Mouse (Mus musculus) adrenal gland, postnatal 4 days (tissue): ENCODE results near the gene Dctn1. TPM values are rescaled to one million over a fixed set of nuclear protein-coding genes. Genes with fewer than 3 reads are reported as not detected.

Source experiments
- DNase-seq, 2 experiments: peaks; one replicate each; pipeline ENCODE4 v3.0.0; 2021 to 2022; ENCODE audit warnings: low spot score in 2 of 2, mixed read lengths in 2 of 2
- long read RNA-seq, 2 experiments: library from polyadenylated mRNA; stranded (forward); transcript quantifications; one replicate each; pipeline ENCODE4 v2.0.0; 2021
- total RNA-seq, 2 experiments: library from RNA; stranded (reverse); gene quantifications; 2 replicates each; pipeline ENCODE4 v1.2.3; 2021

Dctn1 gene
- total RNA-seq = 100 to 1,000 TPM; 156 to 176 TPM
- long read RNA-seq, experiment 1, full-length matches to known transcripts = 95 of 168 reads
- long read RNA-seq, experiment 1, partial matches to known transcripts = 49 of 168 reads
- long read RNA-seq, experiment 1, other reads (novel, unspliced or antisense) = 24 of 168 reads
- long read RNA-seq, experiment 2, full-length matches to known transcripts = 206 of 414 reads
- long read RNA-seq, experiment 2, partial matches to known transcripts = 123 of 414 reads
- long read RNA-seq, experiment 2, other reads (novel, unspliced or antisense) = 85 of 414 reads

GRCm38 (mm10) chr6:83165607-83166242 is at the start of gene Dctn1:
Gene Dctn1 (plus strand): TSS chr6:83165920.
- peak; percentile 86 to 93 for DNase-seq

DNA sequence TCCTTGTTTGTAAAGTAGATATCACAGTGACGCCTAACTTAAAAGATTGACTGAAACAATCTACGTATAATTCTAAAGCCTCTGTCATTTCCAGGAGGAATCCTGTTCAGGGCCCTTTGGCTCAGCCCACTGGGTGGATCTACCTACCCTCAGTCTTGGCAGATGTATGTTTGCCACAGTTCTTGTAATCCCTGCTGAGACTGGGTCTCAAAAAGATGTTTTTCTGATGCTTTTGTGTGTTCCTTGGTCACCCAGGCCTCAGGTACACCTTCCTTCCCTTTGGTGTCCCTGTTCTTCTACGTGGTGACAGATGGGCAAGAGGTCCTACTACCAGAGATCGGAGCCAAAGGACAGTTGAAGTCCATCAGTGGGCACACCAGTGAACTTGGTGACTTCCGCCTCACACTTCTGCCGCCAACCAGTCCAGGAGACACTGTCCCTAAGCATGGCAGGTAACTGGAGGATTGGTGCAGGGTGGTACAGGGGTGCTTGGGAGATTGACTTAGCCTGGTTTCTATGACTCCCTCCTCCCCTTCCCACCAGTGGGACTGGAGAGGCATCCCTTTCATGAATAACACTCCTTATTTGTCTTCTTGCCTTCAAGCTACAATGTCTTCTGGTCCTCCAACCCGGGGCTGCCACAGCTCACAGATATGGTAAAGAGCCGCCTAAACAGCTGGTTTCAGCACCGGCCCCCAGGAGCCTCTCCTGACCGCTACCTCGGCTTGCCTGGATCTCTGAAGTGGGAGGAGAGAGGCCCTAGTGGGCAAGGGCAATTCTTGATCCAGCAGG is 49.2 kb upstream of the Dctn1 start:
- no peak for DNase-seq

DNA sequence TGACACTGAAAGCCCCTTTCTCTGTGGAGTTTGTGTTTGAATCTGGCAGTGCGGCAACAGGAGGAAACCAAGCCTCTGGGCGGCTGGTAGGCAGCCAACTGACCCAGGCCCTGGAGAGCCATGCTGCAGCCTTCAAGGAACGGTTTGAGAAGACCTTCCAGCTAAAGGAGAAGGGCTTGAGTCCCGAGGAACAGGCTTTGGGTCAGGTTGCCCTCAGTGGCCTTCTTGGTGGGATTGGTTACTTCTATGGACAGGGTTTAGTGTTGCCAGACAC is 48.6 kb upstream of the Dctn1 start:
- DNase-seq = no peak

- DNase-seq = no peak
Measured at GRCm38 (mm10) chr6:83117616-83118015, 48.1 kb upstream of the Dctn1 start.

GRCm38 (mm10) chr6:83118369-83118768 is 47.4 kb upstream of the Dctn1 start:
- DNase-seq = no peak

DNA sequence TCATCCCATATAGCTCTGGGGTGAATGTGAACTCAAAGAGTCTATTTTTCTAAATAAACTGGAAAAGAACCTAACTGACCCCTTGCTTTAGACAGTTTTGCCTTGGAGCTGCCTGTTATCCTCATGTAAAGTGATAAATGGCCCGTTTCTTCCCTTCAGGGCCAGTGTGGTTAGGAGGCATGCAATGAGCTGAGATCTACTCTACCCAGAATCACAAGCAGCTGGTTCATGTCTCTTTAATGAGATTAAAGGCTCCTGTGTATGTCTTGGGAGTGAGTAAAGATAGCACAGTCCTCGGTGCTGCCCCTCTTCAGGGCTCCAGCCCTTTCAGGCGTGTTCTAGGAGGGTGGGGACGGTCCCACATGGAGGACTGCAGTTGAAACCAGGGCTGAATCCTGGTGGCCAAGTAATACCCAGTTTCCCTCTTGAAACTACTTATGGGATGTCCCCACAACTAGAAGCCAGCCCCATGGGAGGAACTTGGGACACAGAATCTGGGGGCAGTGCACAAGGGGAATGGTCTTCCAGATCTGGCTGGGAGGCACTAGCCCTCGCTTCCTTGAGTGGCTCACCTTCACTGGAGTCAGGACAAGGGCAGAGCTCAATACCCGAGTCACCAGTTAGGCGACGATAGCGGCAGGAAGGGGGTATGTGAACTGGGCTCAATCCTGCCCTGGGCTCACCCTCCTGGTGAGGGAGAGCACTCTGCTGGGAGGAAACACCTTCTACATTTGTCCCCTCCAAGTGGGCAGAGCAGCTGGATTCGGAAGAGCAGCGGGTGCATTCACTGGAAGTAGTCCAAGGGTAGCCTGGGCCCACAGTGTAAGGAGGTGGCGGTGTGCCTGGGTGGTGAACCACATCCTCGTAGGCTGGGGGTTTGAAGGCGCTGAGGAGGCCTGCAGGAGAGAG is 46.6 kb upstream of the Dctn1 start:
- DNase-seq = no peak

- DNase-seq = no peak
Measured at GRCm38 (mm10) chr6:83119734-83120051, 46.0 kb upstream of the Dctn1 start.

DNA sequence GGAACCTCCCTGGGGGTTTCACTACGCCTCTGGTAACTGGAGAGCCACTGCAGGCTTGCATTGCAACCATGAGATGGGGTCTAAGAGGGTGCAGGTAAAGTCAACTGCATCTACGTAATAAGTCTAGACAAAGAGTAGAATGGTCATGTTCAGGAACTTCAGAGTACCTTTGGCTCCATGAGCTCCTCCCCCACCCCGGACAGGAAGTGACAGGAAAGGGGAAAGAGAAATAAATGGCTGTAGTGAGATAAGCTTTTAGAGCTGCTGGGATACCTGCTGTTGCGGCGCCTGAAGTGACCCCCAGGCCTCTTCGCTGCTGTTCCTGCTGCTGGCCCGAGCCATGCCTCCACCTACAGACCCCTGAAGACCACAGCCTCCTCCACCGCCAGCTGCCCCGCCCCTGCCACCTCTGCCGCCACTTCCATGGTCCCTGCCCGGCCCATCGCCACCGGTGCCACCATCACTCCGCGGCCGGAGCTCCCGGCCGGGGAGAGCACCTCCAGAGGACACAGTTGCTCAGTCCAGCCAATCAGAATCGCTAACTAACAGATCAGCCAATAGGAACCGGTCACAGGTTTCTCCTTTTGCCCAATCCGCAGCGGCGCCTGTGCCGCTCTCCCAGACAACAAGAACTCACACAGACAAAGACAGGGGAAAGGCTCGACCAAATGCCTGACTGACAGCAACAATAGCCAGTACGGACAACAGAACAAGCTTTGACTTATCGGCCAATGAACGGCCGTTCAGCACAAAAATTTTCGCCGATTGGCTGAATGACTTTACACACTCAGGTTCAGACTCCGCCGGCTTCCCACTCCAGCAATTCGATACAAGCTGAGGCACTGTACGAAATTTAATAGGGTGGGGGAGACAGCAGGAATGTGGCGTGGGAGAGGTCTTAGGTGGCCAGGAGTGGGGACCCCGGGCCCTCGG is 44.5 kb upstream of the Dctn1 start, which contains the start of gene Wbp1:
TSS of gene Wbp1 (minus strand) at position 630 of the 933 bp plus-strand sequence.
- DNase-seq = peak; percentile 74 to 90

DNA sequence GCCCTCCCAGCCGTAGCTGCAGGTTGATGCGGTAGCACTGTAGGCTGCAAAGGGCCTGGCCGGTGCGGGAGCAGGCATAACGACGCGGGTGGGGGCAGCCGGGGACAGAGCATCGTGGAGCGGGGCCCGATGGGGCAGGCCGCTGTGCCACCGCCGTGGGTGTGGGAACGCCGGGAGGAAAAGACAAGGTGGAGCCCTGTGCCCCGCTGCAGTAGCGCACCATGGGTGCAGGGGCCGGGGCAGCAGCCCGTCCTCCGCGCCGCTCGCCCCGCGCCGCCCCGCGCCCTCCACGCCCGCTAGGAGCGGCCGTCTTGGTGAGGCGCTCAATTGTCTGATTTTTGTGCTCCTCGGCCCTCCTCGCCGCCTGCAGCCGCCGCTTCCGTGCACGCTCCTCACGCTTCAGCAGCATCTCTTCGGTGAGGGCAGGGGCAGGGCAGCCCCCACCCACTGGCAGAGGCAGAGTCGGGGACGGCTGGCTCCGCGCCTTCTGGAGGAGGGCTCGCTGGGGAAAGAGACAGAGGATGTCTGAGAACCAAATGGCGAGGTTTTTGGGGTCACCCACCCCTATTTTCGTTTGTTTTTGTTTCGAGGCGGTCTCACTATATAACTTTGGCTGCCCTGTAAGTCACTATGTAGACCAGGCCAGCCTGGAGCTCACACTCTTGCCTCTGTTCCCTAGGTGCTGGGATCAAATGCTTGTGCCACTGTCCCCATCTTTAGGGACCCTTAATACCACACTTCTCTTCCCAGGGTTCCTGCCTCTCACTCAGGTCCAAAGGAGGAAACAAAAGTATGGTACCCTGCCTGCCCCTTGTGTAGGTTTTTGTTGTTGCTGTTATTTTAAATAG is 43.6 kb upstream of the Dctn1 start:
- DNase-seq = no peak

DNA sequence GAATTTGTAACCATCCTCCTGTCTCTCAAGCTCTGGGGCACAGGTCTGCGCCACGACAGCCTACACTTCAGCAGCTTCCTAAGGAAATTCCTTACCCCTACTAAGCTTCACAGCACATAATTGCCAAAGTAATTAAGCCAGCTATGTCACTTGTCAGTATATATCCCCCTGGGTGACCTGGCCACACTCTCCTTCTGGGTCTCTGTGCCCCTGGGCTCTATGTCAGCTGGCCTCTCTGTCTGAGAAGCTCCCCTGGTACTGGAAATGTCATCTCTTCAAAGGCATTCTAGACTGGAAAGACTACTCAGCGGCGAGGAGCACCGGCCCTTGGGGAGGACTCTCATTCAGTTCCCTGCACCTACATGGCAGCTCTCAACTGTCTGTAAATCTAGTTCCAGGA is 42.8 kb upstream of the Dctn1 start:
- DNase-seq = no peak

GRCm38 (mm10) chr6:83124851-83125312 is 40.8 kb upstream of the Dctn1 start:
- peak; percentile 72 to 88 for DNase-seq

DNA sequence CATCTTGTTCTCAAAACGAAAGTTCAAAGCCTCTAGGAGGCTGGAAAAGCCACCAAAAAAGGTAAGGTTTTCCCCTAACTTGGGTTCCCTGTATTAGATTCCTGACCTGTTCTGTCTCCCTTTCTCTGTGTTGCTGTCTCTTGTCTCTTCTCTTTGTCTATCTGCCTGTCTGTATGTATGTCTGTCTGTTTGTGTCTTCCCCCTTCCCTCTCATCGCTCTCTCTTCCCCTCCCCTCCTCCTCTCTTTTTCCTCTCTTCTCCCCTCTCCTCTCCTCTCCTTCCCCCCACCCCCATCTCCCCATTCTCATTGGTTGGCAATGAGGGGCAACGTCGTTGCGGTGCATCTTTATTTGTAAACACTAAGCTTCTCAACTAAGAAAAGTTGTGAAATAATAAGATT is 40.4 kb upstream of the Dctn1 start, which contains the start of gene Ino80b:
TSS of gene Ino80b (minus strand) at position 101 of the 400 bp plus-strand sequence.
- no peak for DNase-seq

GRCm38 (mm10) chr6:83127419-83127818 is 38.3 kb upstream of the Dctn1 start:
- no peak for DNase-seq

- DNase-seq = no peak
Measured at GRCm38 (mm10) chr6:83131469-83132034, 34.2 kb upstream of the Dctn1 start.

DNA sequence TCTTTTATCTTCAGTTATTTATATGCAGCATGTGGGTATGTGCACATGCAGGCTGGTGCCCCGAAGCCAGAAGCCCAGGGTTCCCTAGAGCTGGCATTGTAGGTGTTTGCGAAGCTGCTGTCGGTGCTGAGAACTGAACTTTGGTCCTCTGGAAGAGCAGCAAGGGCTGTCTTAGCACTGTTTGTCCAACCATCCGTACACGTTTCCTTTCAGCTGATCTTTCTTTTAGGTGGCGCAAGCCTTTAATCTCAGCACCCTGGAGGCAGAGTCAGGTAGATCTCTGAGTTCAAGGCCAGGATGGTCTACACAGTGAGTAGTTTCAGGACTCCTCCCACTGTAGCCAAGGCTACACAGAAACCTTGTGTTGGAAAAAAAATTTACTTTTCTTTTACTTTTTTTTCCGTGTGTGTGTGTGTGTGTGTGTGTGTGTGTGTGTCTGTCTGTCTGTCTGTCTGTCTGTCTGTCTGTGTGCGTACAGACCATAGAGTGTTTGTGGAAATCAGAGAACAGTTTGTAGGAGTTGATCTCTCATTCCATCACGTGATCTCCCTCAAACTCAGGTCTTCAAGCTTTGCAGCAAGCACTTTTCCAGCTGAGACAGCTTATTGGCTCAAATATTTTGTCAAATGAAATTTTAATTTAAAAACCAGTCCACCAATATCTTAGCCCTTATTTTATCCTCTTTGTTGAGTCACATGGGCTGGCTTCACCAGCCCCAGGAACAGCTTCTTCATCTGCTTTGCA is 33.4 kb upstream of the Dctn1 start:
- no peak for DNase-seq

- no peak for DNase-seq
Measured at GRCm38 (mm10) chr6:83134226-83134625, 31.5 kb upstream of the Dctn1 start.

DNA sequence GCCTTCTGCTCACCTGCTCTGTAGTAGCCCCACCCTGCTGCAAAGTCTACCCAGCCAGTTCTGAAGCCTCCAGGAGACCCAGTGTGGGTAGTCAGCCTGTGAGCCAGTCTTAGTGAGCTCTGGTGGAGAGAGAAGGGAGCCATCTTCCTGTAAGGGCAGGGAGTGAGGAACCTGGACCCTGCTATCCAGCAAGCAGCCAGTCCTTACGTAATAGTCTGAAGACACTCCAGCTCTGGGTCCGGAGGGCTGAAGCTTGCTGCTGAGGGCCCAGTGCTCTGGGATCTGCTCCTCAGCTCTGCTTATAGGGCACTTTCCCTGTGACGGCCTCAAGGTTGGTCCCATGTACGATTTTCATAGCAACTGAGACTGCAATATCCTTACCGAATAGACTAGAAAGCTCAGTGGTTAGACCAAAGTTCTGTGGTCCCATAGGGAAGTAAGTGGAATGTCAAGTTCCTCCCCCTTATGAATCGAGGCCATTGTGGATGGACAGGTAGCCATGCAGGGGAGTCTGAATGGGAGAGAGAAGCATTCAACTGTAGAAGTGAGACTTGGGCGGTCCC is 30.7 kb upstream of the Dctn1 start, which contains the start of gene Rtkn:
TSS of gene Rtkn (plus strand) at position 513 of the 563 bp plus-strand sequence.
- DNase-seq = no peak
